Mouse (Mus musculus): ENCODE measurements around the gene Stat5a.

Gene Stat5a

DNA sequence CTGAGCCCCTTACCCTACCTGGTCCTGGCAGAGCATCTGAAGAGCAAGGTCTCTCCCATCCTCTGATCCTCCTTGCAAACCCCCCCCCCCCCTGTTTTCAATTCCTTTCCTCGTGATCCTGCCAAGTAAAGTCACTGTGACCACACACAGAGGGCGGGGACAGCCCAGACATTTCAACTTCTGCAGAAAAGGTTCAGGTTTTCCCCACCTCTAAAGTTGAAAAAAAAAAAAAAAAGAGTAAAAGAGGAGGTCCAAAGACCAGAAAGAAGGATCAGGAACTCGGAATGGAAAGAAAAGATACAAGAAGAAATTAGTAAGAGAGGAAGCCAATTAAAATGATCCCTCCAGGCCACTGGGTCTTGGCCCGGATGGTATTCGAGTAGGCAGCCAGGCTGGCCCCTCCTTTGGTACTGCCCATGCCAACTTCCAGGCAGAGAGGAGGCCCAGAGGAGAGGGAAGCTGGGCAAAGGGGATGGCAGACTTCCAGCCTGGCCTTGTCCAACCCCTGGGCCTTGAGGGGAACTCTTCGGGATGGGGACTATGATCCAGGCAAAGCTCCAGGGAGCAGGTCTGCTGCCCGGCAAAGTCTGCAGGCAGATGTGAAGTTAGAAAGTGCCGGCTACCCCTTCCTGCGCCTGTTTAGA is at the start of gene Stat5a:
Stat5a (plus strand) TSS at position 417 of the 644 bp plus-strand sequence.
- peak; percentile 35 for DNase-seq (ENCODE audit: low spot score)

- DNase-seq (ENCODE audit: low spot score) = no peak
These were observed 48.6 kb upstream of the Stat5a start for GRCm38 (mm10) chr11:100810516-100810915.

DNA sequence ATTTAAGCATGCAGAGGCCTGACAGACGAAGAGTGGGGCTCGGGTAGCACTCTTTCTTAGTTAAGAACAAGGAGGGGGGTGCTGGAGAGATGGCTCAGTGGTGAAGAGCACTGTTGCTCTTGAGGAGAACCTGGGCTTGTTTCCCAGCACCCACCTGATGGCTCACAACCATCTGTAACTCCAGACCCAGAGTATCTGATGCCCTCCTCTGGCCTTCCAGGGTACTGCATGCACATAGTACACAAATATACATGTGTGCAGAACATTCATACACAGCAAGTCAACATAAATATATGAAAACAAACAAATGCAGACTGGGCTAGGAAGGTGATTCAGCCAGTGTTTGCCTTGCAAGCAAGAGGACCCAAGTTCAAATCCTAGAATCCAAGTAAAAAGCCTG is 48.0 kb upstream of the Stat5a start:
- DNase-seq (ENCODE audit: low spot score) = no peak

DNA sequence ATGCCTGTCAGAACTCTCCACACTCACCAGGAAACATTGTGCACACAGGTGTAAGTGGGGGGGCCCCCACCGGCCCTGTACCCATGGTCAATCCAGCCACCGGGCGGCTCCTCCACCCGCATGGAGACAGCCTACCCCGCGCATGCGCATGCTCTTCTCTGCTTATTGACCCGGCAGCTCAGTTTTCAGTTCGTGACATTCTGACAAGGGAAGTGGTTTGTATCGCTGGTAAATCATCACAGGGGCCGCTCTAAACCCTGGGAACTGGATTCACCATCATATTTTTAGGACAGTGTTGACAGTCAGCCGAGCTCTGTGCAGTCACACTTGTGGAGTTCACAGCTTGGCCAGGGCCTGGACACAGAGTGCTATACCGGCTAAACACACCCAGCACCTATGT is 44.7 kb upstream of the Stat5a start:
- no peak for DNase-seq (ENCODE audit: low spot score)

- no peak for DNase-seq (ENCODE audit: low spot score)
These were observed 42.8 kb upstream of the Stat5a start for GRCm38 (mm10) chr11:100816342-100816741.

- DNase-seq (ENCODE audit: low spot score) = no peak
These were observed 42.4 kb upstream of the Stat5a start for GRCm38 (mm10) chr11:100816801-100817200.

GRCm38 (mm10) chr11:100817311-100817710 is 41.8 kb upstream of the Stat5a start:
- DNase-seq (ENCODE audit: low spot score) = no peak

- DNase-seq (ENCODE audit: low spot score) = no peak
These were observed 40.7 kb upstream of the Stat5a start for GRCm38 (mm10) chr11:100818359-100819012.

DNA sequence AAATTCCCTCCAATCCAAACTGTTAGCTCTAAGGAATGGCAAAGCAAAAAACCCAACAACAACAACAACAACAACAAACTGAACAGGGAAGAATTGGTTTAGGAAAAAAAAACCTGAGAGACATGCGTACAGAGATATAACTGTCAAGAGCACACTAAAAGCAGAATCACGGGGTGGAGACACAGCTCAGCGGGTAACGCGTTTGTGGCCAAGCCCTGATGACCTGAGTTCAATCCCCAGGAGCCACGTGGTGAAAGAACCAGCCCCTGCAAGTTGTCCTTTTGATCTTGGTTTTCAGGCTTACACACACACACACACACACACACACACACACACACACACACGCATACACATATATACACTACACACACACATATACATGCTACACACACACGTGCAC is 40.1 kb upstream of the Stat5a start:
- DNase-seq (ENCODE audit: low spot score) = no peak

- DNase-seq (ENCODE audit: low spot score) = no peak
These were observed 39.5 kb upstream of the Stat5a start for GRCm38 (mm10) chr11:100819626-100820025.

DNA sequence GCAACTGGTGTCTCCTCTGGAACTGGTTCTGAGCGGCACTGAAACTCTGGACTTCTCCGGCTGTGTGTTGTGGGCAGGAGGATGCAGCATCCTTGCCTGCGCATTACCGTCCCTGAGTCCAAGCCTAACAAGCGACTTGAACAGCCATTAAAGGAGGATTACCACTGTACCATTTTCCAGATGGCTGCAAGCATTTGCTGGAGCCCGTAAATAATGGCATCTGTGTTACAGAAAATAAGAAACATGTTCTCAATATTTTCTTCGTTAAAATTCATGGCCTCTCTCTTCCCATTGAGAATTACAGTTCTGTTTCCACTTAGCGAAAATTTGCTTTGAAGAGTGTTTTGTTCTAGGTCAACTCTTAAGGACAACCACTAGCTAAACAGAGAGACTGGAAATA is 39.1 kb upstream of the Stat5a start:
- no peak for DNase-seq (ENCODE audit: low spot score)

- no peak for DNase-seq (ENCODE audit: low spot score)
These were observed 37.4 kb upstream of the Stat5a start for GRCm38 (mm10) chr11:100821605-100822220.

DNA sequence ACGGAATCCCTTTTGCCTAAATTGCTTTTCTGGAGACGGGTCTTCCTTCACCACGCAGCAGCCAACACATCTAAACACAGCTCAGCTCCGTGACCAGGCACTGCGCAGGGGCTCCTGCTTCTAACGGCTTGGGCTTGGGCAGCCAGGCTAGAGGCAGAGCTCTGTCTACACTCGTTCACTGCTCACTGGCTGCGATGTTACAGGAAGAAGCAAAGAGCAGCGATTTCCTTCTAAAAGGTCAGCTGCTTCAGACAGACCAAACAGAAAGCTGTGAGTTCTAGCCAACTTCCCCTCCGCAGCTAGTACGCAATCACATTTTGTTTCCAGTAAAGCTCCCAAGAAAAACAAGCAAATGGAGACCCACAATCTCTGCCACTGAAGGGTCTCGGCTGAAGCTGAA is 36.8 kb upstream of the Stat5a start:
- DNase-seq (ENCODE audit: low spot score) = no peak

GRCm38 (mm10) chr11:100823543-100824313 is 35.4 kb upstream of the Stat5a start:
- no peak for DNase-seq (ENCODE audit: low spot score)

DNA sequence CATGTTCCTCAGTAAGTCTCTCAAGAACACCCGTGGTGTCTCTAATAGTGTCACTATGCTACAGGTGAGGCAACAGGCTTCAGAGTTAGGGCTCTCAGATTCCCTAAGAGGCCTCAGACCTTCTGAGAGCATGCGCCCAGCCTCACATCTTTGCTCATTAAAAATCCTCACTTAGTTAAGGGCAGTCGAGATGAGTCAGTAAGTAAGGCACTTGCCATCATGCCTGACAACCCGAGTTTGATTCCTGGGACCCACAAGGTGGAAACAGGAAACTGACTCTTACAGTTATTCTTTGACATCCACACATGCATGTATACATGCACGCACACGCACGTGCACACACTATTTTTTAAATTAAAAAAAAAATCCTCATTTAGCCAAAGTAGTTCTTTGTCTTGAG is 34.7 kb upstream of the Stat5a start:
- no peak for DNase-seq (ENCODE audit: low spot score)

DNA sequence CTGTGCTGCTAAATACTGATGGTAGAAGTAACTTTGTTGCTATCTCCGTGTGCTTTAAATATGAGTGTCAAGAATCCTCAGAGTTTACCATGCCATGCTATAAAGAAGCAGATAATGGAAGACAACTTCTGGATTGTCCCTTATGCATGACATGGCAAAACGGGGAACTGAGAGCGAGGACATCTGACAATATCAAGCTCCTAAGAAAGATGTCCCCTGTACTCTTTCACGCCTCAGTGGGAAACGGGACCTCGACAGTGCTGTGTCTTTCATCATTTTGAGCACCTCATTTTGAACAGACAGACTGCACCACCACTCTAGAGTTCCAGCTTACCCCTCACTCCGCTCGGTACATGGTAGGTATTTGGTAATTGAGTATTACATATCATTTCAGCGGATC is 33.7 kb upstream of the Stat5a start:
- no peak for DNase-seq (ENCODE audit: low spot score)

DNA sequence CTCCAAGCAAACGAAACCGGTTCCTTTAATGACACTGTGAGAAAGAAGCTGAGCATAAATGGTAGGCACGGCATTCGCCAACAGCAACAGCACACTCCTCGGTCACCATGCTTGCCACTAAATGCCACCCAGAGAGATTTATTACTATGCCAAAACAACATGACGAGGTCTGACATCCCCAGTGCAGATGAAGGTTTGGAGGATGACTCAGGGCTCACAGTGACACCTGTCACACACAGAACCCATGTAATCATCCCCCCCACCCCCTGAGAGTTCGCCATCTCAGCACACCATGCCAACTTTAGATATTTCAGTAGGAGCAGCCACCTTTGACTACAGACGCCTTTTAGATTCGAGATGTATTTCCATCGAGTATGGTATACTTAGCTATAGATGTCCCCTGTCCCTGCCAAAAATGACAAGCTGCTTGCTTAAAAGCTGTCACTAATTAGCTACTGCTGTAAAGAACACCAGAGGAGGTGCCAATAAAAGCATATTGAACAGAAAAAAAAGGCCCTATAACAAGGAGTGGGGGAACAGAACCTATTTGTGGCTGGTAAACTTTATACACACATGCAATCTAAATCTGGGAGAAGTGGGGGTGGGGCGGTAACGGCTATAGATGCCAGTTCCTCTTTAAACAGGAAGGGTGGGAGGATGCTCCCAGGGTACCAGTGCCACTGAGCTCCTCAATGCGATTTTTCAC is 32.8 kb upstream of the Stat5a start:
- DNase-seq (ENCODE audit: low spot score) = no peak

GRCm38 (mm10) chr11:100828676-100829151 is 30.4 kb upstream of the Stat5a start:
- DNase-seq (ENCODE audit: low spot score) = no peak

- DNase-seq (ENCODE audit: low spot score) = no peak
These were observed 29.5 kb upstream of the Stat5a start for GRCm38 (mm10) chr11:100829691-100830090.

DNA sequence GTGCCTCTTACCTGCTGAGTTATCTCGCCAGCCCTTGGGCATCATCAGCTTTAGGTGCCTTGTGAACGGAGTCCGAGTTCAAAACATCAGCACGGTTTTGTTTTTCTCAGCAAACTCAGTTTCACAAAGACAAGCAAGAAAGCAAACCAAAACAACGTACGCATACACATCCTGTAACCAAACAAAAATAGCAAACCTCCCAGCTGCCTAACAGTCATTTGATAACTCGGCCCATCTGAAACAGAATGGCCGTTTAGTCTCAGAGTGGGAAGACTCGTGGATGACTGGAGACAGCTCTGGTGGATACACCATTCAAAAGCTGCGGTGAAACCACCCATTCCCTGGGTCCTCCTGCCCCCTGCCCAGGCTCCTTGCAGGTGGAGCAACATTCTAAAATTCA is 27.8 kb upstream of the Stat5a start:
- DNase-seq (ENCODE audit: low spot score) = no peak

GRCm38 (mm10) chr11:100833466-100833865 is 25.7 kb upstream of the Stat5a start:
- no peak for DNase-seq (ENCODE audit: low spot score)
